Mouse (Mus musculus) lung, embryonic 16.5 days (tissue): Measurements from ENCODE around the gene Ddx39b. TPM values are rescaled to one million over a fixed set of nuclear protein-coding genes. Genes with fewer than 3 reads are reported as not detected.
A peak's percentile ranks its signal among the peaks of the same experiment; 100 is the strongest.

ENCODE experiments used
- ATAC-seq: fragments of 200-750 bp; cut with Nextera tagmentation; 2 replicates; pipeline ENCODE4 v1.8.0; 2017; ENCODE audit warnings: low read depth, mild to moderate bottlenecking, moderate library complexity
- H3K27ac ChIP-seq: fragments of 300-500 bp; sonication (generic); 2 replicates; pipeline ENCODE4 v1.5.1; 2014; ENCODE audit warnings: mild to moderate bottlenecking, control low read depth, low read length
- H3K27me3 ChIP-seq: fragments of 300-500 bp; sonication (generic); 2 replicates; pipeline ENCODE4 v1.6.1; 2014; ENCODE audit warnings: low read depth, low read length, mixed read lengths; ENCODE audit not compliant: control insufficient read depth, insufficient read depth
- H3K36me3 ChIP-seq: fragments of 300-500 bp; sonication (generic); 2 replicates; pipeline ENCODE4 v1.6.1; 2014; ENCODE audit warnings: low read length; ENCODE audit not compliant: control insufficient read depth, insufficient read depth
- H3K4me1 ChIP-seq: fragments of 300-500 bp; sonication (generic); replicated peaks from 2 replicates; pipeline ENCODE4 v1.6.1; 2014; ENCODE audit warnings: low read length, mixed read lengths; ENCODE audit not compliant: control insufficient read depth, insufficient read depth
- H3K4me2 ChIP-seq: fragments of 300-500 bp; sonication (generic); 2 replicates; pipeline ENCODE4 v1.6.1; 2014; ENCODE audit warnings: low read depth, low read length, control low read depth
- H3K4me3 ChIP-seq: fragments of 300-500 bp; sonication (generic); 2 replicates; pipeline ENCODE4 v1.5.1; 2014; ENCODE audit warnings: mild to moderate bottlenecking, low read length, control low read depth
- H3K9ac ChIP-seq: fragments of 300-500 bp; sonication (generic); 2 replicates; pipeline ENCODE4 v1.6.1; 2014; ENCODE audit warnings: low read length, control low read depth
- H3K9me3 ChIP-seq: fragments of 300-500 bp; sonication (generic); 2 replicates; pipeline ENCODE4 v1.6.1; 2016; ENCODE audit warnings: low read length; ENCODE audit not compliant: control insufficient read depth
- WGBS: fragments of 180-500 bp; shearing (Covaris S2); extraction: QIAGEN DNeasy Blood & Tissue Kit; methylation state at CpG from one replicate; pipeline ENCODE4 v1.1.7; 2014; 5-methylcytosine and 5-hydroxymethylcytosine counted together
- polyA plus RNA-seq: library from polyadenylated mRNA; unstranded; fragments of >200 nt; fragmentation: Nextera tagmentation; extraction: Ambion mirVana; gene quantifications from 2 replicates; pipeline ENCODE4 v1.2.1, GENCODE M21; 2015

Gene Ddx39b
- 437 and 448 TPM in 2 replicates for polyA plus RNA-seq

- Histone ChIP-seq H3K9ac (peak within 1 kb of the TSS; percentile 99), H3K4me2 (peak within 1 kb of the TSS; percentile 89), H3K4me1 (peaks cover 35% of the 10 kb centered on the region), H3K9me3 (no peaks in the 10 kb centered on the region), H3K27ac (peak within 1 kb of the TSS; percentile 98), H3K27me3 (no peaks in the 10 kb centered on the region), H3K36me3 (peaks cover 29% of the 10 kb centered on the region), H3K4me3 (peak within 1 kb of the TSS; percentile 88)
- peak; percentile 91 for ATAC-seq
- under 1% methylated on average over 69 of the region's 69 CpGs for WGBS
These were observed at the start of gene Ddx39b for GRCm38 (mm10) chr17:35241305-35242014. Ddx39b (plus strand) TSS chr17:35241746.

GRCm38 (mm10) chr17:35192924-35193323 lies 48.6 kb upstream of the Ddx39b start:
- ATAC-seq = no peak
- H3K27me3 ChIP-seq = peaks cover 13% of the 10 kb centered on the region

GRCm38 (mm10) chr17:35193881-35194843 lies 47.4 kb upstream of the Ddx39b start, which contains the start of gene Ltb:
Ltb (plus strand) TSS chr17:35194439.
- peaks cover 13% of the 10 kb centered on the region for H3K27me3 ChIP-seq
- 37% methylated on average over 26 of the region's 28 CpGs for WGBS

More at GRCm38 (mm10) chr17:35192924-35193323, 48.6 kb upstream of the Ddx39b start:
- H3K27ac ChIP-seq = no peak overlapping the region
- no peak overlapping the region for H3K4me2 ChIP-seq
- H3K36me3 ChIP-seq = no peaks in the 10 kb centered on the region
- no peak overlapping the region for H3K9ac ChIP-seq
- H3K4me3 ChIP-seq = no peak overlapping the region
- H3K9me3 ChIP-seq = no peaks in the 10 kb centered on the region
- peaks cover 8% of the 10 kb centered on the region for H3K4me1 ChIP-seq
- 73% methylated on average over 5 of the region's 5 CpGs for WGBS

GRCm38 (mm10) chr17:35194844-35195630 lies 46.5 kb upstream of the Ddx39b start:
- Histone ChIP-seq H3K9me3 (no peaks in the 10 kb centered on the region), H3K9ac (peak overlapping the region; percentile 53), H3K36me3 (no peaks in the 10 kb centered on the region), H3K27me3 (peaks cover 13% of the 10 kb centered on the region), H3K27ac (no peak overlapping the region), H3K4me2 (peak overlapping the region; percentile 70), H3K4me3 (peak overlapping the region; percentile 47), H3K4me1 (peaks cover 8% of the 10 kb centered on the region)
- 32% methylated on average over 19 of the region's 19 CpGs for WGBS
- 0 out of 2 replicates have a peak, but pooled peaks have one; percentile 18 for ATAC-seq

More at GRCm38 (mm10) chr17:35193881-35194843, 47.4 kb upstream of the Ddx39b start, which contains the start of gene Ltb:
- ATAC-seq = 0 out of 2 replicates have a peak, but pooled peaks have one; percentile 29
- Histone ChIP-seq H3K4me3 (peak within 1 kb of the TSS; percentile 47; the same call in 1 of the 2 replicates), H3K9me3 (no peaks in the 10 kb centered on the region), H3K36me3 (no peaks in the 10 kb centered on the region), H3K27ac (no peak within 1 kb of the TSS), H3K9ac (peak within 1 kb of the TSS; percentile 22; the same call in 1 of the 2 replicates), H3K4me2 (peak within 1 kb of the TSS; percentile 70; the same call in 1 of the 2 replicates), H3K4me1 (peaks cover 8% of the 10 kb centered on the region)

GRCm38 (mm10) chr17:35195631-35196320 lies 45.8 kb upstream of the Ddx39b start:
- WGBS = under 1% methylated on average over 65 of the region's 66 CpGs
- Histone ChIP-seq H3K9me3 (no peaks in the 10 kb centered on the region), H3K27me3 (peaks cover 13% of the 10 kb centered on the region), H3K4me2 (peak overlapping the region; percentile 70), H3K27ac (no peak overlapping the region), H3K4me3 (peak overlapping the region; percentile 47), H3K4me1 (peaks cover 8% of the 10 kb centered on the region), H3K9ac (peak overlapping the region; percentile 53), H3K36me3 (no peaks in the 10 kb centered on the region)
- ATAC-seq = peak; percentile 87

GRCm38 (mm10) chr17:35196321-35196641 lies 45.3 kb upstream of the Ddx39b start:
- Histone ChIP-seq H3K27me3 (peaks cover 13% of the 10 kb centered on the region), H3K4me2 (peak overlapping the region; percentile 70), H3K9me3 (no peaks in the 10 kb centered on the region), H3K9ac (no peak overlapping the region), H3K4me1 (peaks cover 8% of the 10 kb centered on the region), H3K27ac (no peak overlapping the region), H3K4me3 (peak overlapping the region; percentile 47), H3K36me3 (no peaks in the 10 kb centered on the region)
- 27% methylated on average over 9 of the region's 9 CpGs for WGBS
- no peak for ATAC-seq

- peaks cover 8% of the 10 kb centered on the region for H3K4me1 ChIP-seq
- 27% methylated on average over 5 of the region's 6 CpGs for WGBS
- H3K4me3 ChIP-seq = no peak overlapping the region
- no peaks in the 10 kb centered on the region for H3K36me3 ChIP-seq
- H3K27me3 ChIP-seq = peaks cover 17% of the 10 kb centered on the region
- H3K9me3 ChIP-seq = no peaks in the 10 kb centered on the region
- H3K4me2 ChIP-seq = no peak overlapping the region
- no peak for ATAC-seq
- H3K27ac ChIP-seq = no peak overlapping the region
- H3K9ac ChIP-seq = no peak overlapping the region
These were observed 44.4 kb upstream of the Ddx39b start for GRCm38 (mm10) chr17:35197126-35197525.

GRCm38 (mm10) chr17:35198029-35198428 lies 43.5 kb upstream of the Ddx39b start:
- Histone ChIP-seq H3K4me3 (no peak overlapping the region), H3K9me3 (no peaks in the 10 kb centered on the region), H3K4me1 (peaks cover 8% of the 10 kb centered on the region), H3K36me3 (no peaks in the 10 kb centered on the region), H3K27ac (no peak overlapping the region), H3K4me2 (no peak overlapping the region), H3K9ac (no peak overlapping the region), H3K27me3 (peaks cover 20% of the 10 kb centered on the region)
- 53% methylated on average over 7 of the region's 7 CpGs for WGBS
- no peak for ATAC-seq
